Mouse (Mus musculus) liver (tissue): ENCODE measurements around the gene Twist2.

Experiments
- DNase-seq: peaks from one replicate; pipeline ENCODE4 v3.0.0-alpha.2; 2020; ENCODE audit warnings: mixed read lengths

Twist2 gene

DNA sequence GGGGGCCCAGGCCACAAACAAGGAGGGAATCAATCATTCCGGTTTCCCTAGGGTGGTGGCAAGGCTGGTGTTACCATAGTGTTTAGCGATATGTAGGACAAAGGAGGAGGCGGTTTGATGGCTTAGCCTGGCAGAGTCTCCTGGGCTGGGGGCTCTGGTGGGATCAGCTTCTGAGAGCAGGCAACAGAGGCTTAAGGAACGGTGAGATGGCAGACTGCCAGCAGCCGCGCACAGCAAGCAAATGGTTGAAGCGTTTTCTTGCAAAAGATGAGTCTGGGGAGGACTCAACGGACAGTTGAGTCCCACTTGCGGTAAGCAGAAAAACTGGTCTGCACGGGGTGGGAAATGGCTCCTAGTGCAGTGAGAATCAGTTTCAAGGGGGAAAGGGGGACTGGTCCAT lies 19.3 kb downstream of the Twist2 start:
- no peak for DNase-seq

DNA sequence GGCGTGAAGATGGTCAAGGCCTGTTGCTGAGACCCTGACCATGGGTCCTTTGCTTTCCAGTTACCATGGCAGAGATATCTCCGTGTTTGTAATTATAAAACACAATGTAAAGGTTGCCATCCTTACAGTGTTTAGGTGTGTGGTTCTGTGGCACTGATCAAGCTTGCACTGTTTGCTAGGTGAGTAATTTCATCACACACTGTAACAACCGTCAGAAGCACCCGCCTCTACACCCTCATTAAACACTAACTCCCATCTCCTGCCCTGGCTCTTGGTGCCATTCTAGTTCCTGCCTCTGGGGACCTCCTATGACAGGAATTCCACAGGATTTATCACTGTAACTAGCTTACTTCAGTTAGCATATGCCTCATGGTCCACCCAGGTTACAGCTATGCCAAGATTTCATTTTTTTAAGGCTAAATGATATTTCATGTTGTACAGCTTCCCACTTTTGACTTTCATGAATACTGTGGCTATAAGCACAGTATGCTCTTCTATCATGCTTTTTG lies 21.1 kb downstream of the Twist2 start:
- no peak for DNase-seq

DNA sequence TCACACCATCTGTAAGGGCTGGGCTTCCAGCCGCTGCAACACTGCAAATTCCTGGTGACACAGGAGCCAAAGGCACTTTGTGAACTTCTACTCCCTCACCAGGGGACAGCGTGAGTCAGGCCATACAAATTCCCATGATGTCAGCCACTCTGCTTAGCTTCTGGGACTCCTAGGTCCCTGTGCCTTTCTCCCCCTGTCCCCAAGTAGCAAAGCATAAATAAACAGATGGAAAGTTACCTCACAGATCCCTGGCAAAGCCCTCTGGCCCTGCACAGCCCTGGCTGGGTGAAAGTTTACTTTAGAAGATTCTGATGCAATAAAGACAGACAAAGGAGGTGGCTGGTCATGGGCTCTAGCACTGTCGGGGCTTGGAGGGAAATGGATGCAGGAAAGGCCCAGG lies 22.3 kb downstream of the Twist2 start:
- no peak for DNase-seq

DNA sequence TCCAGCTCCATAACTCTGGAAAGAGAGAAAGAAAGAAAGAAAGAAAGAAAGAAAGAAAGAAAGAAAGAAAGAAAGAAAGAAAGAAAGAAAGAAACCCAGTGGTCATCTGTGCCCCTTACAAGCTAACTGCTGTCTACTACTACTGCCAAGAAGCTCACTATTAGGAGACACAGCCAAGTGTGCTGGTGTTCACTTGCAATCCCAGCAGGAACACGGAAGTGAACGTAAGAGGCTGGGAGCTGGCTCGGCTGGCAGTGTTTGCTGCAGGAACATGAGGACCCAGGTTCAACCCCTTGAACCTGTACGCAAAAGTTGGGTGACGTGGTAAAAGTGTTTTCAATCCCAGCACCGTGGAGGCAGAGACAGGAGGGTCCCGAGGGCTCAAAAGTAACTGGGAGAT lies 22.7 kb downstream of the Twist2 start:
- no peak for DNase-seq

DNA sequence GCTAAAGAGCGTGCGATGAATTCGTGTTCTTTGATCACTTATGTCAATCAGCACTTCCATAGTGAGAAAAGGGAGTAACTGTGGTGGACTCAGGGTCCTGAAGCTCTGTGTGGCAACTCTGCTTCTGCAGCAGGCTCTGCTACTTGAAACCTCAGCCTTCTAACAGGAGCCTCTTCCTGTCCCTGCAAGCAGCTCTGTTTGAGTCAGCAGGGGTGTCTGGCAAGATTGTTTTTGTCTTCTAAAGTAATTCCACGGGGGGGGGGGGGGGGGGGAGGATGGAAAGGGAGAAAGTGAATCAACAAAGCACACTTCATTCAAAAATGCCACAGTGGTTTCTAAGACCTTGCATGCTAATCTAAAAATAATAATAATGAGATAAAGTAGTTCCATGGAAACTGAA lies 24.0 kb downstream of the Twist2 start:
- no peak for DNase-seq

DNA sequence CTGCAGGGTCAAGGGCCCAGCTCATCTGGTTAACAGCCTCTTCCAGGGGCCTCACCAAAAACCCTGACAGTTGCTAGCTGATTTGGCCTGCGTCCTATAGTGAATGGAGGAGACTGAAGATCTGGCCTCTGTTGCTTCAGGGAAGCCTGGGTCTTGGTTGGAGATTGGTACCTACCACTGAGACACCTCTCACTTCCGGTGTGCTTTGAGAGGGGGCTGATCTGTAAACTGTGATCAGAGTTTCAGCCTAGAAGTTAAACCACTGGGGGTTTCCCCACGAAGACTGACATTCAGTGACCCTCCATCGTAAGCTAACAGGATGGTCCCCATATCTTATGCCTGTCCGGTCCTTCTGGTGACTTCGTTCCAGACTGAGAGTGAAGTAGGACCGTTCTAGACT lies 30.7 kb downstream of the Twist2 start:
- DNase-seq: no peak

DNA sequence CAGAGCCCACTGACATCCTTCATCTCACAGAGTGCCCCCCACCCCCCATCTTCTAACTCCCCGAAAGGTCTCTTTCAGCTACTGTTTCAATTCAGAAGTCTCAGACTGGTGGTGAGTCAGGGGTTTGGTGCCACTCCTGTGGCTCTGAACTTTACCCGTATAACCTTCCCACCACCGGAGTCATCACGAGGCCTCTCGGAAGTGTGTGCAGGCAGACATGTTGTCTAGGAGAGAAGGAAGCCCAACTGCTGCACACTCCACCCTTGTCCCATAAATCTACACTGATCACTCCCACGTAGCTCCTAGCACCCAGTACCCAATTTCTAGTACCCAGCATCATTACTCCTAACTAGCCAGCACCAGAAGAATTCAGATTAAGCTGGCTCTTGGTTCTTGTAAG lies 38.3 kb downstream of the Twist2 start:
- DNase-seq: no peak

DNA sequence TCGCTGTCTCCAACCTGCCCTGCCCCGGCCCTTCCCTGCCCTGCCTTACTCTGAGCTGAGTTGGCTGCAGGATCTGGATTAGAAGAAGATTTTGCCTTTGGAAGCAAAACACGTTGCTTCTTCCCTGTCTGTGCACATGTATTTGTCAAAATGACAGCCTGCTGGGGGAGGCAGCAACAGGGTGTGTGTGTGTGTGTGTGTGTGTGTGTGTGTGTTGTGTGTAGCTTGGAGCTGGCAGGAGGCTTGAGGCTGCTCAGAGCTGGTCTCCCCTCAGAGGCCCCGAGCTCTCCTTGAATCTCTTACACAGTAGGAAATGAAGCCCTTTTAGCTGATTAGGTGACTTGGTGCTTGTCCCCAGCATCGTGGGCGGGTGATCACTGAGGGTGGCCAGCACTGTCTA lies 38.7 kb downstream of the Twist2 start:
- no peak for DNase-seq

DNA sequence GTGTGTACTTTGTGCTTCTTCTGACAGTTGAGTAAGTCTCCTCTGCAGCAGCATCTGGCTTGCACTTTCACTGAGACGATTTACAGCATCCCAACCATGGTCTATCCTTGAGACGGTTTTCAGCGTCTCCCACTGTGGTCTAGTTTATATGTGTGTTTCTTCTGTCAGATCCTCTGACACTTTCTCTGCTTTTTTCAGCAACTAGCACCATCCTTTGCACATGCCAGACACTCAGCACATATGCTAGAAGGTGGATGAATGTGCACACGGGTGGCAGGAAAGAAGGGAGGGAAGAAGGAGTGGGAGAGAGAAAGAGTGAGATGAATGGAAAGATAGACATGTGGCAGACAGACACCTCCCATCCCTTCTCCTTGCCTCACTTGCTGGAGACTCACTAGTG lies 43.0 kb downstream of the Twist2 start:
- no peak for DNase-seq

DNA sequence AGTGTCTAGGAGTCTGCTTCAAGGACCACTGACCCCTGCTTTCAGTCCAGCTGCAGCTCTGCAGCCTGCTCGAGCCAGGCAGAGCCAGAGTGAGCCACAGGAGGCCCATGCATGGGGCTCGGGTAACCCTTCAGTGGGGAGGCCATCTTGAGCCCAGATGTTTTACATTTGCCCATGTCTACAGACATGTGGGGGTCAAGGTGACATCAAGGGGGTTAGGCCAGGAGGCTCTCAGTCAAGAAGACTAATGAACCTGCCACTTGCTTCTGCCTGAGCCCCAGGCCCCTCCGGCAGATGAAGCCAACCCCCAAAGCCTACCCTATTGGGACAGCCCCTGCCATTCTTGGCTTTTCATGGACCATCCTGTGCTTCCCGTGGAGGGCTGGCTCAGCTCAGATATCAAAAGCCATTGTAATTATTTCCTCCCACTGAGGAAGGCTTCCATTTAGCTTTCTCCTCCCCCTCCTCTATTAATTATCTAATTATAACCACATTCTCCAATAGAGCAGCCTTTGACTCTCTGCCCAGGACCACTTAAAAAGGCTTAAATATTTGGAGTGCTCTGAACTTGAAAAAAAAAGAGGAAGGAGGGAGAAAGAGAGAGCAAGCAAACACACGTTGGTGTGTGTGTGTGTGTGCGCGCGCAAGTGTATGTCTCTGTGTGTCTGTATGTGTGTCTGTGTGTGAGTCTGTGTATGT lies 43.6 kb downstream of the Twist2 start:
- no peak for DNase-seq

DNA sequence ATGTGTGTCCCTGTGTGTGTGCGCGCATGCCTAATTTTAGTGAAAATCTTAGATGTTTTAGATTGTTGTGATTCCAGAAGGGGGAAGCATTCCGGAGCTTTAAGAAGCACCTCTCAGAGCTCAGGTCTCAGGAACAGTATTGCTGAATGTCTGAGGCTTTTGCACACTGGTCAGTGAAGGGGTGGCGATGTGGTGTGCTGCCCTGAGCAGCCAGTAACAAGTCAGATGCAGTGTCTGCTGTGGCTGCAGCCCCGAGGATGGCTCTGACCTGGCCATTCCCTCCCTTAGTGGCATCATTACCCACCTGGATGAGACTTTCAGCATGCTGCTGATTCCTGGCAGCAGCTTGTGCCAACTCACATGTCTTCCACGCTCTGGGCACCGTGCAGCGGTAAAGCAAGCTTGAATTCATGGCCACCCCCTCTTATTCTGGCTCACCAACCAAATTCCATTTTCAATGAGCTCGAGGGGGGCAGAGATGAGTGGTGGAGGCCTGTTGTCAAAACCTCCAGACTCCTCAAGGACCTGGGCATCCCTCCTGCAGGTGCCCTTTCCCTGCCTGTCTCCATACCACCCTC lies 44.2 kb downstream of the Twist2 start:
- no peak for DNase-seq

DNA sequence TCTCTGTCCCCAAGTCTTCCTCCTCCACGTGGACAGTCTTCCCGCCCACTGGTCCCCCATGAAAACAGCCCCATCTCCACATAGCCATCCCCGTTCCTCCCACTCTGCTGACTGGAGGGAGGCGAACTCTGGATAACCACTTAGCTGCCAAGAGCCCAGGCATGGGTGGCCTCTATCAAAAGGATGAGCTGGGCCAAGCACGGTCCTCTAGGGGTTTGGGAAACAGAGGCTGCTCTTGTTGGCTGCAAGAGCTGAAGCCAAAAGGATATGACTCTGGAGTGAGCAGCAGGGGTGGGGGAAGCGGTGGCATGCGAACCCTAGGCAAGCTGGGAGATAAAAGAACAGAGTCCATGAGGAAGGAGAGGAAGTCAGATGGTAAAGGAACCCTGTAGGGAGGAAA lies 50.0 kb downstream of the Twist2 start:
- no peak for DNase-seq

DNA sequence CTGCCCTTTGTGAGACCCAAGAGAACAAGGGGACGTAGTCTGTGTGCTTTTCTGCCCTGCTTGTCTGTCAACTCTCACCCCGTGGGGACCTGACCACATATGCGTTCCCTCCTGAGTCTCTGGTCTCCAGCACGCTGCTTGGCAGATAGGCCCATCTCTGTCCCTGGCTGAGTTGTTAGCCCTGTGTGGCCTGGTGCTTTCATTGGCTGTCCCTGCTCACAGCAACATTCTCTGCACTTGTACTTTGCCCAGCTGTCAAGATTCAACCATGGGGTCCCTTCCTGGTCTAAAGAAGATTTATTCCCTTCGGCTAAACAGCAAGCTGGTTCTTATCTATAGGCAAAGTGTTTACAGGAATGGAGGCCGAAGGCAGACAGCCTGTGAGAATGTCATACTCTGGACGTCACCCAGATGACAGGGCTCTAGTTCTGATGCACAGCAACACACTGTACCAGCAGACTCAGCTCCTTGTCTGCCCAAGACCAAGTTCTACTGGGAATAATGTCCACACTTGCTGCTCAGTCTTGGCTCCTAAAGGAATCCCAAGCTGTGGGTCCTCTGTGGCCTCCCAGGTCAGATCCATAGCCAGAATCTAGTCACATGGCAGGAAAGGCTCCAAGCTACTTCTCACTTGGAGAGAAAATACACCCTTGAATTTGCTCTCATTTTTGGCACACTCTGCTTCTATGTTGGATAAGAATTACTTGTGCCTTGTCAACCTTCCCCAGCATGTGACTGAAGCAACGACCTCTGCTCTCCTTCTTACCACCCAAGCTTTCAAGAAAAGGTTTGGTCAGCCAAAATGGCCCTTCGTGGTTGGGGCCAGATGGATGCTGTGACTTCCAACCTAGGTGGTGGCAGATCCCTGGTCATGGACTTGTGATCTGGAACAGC lies 55.8 kb downstream of the Twist2 start:
- DNase-seq: no peak

DNA sequence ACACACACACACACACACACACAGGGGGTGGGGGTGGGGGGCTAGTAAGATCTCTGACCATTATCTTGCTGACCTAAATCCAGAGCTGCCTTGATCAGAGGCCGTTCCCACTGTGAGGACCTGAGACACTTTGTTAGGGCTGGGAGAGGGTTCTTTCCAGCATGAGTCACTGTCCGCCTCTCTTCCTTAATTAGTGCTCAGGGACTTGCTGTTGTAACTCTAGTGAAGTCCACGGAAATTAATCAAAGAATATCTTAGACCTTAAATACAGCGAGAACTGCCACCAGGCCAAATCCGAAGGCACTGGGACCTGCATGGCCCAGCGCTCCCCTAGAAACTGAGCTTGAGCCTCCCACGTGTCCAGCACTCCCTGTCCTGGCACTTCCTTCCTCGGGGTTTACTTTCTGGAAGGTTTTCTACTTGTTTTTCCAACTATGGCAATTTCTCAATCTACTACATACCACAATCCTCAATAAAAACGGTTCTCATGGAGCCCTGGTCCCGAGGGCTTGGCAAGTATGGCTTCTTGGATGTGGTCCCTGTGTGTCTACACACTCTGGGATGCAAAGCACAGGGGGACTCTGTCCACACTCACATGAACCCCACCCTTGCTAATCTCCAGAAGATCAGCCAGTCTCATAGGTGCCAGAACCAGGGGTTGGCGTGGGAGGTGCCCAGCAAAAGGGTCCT lies 57.0 kb downstream of the Twist2 start:
- DNase-seq: no peak

DNA sequence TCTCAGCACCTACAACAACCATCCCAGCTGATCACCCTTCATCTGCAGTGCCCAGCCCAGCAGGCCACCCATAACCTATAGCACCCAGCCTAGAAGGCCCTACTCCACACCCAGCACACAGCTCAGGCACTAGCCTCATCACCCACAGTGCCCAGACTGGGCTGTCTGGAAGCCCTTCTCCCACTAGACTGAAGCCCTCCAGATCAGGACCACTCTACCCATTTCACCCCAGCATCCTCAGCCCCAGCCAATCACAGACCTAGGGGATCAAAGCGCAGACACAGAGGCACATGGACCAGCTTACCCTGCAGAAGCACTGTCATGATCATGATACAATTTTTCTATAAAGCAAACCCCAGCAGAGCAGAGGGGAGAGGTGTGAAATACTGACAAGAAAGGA lies 57.6 kb downstream of the Twist2 start:
- DNase-seq: no peak

DNA sequence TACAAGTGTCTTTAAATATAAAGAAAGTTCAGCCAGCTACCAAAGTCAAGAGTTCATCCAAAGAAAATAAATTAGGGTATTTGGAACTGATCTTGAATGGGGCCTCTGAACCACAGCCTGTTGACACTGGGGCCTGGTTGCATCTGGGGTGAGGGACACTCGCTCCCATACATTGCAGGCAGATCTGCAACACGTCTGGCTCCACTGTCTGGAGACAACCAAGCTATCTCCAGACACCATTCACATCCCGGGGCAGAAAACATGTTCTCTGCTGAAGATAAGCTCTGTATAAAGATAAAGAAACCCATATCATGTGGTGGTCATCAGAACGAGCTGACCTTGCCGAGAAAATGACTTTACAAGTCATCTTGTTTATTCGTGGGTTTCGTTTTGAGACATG lies 60.2 kb downstream of the Twist2 start:
- DNase-seq: no peak

DNA sequence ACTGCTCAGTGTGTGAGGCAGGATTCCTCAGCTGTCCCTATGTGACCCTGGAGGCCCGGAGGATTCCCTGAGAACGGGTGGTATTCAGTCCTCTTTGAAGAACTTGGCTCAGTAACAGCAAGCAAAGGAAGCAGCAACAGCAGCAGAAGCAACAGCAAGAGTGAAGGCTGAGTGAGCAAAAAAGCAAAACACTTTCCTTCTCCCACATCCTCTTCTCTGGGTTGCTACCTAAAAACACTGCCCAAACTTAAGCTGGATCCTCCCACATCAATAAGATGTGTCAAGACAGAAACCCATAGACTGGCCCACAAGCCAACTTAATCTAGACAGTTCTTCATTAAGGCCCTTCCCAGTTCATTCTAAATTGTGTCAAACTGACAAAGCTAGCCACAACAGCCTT lies 64.7 kb downstream of the Twist2 start:
- no peak for DNase-seq

DNA sequence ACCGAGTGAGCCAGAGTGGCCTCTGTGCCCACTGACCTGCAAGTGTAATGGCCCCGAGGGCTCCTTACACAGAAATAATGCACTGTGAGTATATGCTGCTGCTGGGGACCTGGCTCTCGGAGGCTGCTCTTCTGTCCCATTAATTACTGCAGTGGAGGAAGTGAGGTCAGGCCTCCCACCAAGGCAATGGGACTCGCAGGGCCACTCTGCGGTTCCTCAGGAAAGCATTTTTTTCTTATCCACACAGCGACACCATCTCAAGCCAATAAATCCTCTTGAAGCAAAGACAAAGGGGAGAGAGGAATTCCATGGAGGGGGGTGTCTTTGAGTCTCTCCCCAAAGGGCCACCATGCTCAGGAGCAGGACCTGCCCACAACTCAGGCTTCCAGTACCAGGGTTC lies 69.8 kb downstream of the Twist2 start:
- no peak for DNase-seq

DNA sequence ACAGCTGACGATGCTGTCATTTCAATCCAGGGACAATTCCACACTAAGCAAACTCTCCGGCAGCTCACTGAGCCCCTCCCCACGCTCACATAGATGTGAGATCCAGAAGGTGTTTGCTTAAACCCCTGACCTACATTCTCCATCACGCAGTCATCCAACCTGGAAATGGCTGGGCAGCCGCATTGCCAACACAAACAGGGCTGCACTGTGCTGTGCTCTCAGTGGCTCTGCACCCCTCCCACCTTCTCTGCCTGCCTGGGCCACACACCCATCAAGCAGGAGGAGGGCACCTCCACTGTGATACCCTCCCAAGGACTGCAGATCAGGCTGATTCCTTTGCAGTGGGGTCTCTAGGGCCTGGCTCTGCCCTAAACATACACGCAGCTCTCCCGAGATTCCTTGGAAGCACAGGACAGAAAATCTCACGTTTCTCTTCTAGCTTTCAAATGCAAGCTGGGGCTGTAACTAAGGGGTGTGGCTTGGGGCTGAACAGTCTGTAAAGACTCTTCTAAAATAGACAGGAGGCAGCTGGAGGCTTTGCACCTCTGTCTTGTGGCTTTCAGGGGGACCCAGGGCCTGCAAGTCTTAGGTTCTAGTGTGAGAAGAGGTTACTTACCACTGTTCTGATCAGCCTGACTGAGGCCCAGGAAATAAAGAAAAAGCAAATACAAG lies 71.3 kb downstream of the Twist2 start:
- DNase-seq: no peak

DNA sequence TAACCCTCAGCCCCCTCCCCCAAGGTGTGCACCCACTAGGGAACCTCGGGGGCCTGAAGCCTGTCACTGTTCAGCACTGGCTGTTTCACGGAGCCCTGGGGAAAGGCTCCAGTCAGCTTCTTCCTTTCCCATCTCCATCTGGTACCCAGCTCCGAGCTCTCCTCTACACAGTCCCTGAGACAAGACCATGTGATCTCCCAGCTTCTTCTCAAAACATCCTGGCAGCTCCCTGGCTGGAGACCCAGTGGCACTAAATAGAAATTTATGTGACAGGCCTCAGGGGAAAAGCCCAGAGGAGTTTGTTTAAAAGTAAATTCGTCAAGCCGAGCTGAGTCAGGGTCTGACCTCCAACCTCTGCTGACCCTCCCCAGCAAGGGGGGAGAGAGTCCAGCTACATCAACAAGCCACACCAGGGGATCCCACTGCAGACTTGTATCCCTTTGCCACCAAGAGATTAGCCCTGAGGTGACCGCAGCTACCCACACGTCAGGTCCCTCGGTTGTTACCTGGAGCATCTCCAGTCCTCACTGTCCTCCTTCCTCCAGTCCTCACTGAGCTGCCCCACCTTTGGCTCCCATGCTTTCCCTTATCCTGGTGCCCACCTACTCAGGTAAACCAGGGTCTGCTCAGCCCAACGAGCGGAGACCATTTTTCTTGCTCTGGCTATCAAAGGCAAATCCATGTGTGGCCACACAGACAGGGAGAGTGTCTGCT lies 72.5 kb downstream of the Twist2 start:
- DNase-seq: no peak

DNA sequence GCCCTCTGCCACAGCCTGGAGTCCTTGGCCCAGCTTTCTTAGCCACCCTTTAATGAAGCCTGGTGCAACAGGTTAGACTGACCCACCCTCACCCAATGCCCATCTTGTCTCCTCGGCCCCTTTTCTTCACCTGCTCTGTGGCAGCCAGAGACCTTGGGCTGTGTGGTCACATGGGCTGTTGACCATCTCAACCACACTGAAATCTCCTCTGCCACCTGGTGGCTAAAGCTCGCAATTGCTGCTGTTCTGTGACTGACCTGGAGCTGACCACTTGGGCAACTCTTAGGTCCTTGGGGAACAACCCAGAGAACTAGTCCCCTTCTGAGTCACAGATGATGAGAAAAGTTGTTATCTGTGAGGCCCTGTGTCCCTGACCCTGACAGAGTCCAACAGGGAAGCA lies 73.4 kb downstream of the Twist2 start:
- DNase-seq: peak; percentile 54
